Mouse (Mus musculus): ENCODE measurements at regions not wholly inside any gene's neighbourhood (a gene's known extent, or its start where the extent isn't known, plus 50 kb on each side); places are given as distances from the start of the nearest gene placed in this dataset.

GRCm38 (mm10) chr16:97304156-97304735, 52.3 kb upstream of the Bace2 start:
- DNase-seq: peak in 1 of 2 experiments; percentile 25

Data from heart, adult 18-20 months (tissue).